Mouse (Mus musculus): ENCODE measurements around the gene Chrng. TPM values are rescaled to one million over a fixed set of nuclear protein-coding genes. Genes with fewer than 3 reads are reported as not detected.
A peak's percentile ranks its signal among the peaks of the same experiment; 100 is the strongest.

The Chrng gene
- total and polyA plus RNA-seq, 2 experiments from 2014 or later, result 0.25 TPM; not detected in 1

DNA sequence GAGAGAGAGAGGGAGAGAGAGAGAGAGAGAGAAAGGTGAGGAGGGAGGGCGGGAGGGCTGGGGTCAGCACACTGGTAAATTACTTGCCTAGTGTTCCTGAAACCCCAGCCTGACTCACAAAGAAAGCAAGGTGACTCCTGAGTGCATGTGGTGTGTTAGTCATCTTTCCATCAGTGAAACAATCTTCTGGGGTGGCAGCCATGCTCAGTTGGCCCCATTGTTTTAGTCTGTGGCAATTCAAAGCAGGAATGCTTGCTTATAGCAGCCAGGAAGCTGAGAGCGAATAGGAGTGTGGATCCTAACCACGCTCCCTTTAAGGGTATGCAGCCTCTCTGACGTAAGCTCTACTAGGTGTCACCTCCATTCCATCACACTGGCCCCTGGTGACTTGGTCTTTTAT lies 50.7 kb downstream of the Chrng start:
- Histone ChIP-seq H3K4me1 (ENCODE audit: control insufficient read depth, insufficient read depth) (no peaks in the 10 kb centered on the region), H3K4me2 (ENCODE audit: low read depth, low read length) (no peak overlapping the region), H3K27me3 (ENCODE audit: control insufficient read depth, insufficient read depth, low read length) (peaks cover 24% of the 10 kb centered on the region), H3K36me3 (replicated peaks; ENCODE audit: control insufficient read depth, insufficient read depth, low read length) (no peaks in the 10 kb centered on the region), H3K4me3 (ENCODE audit: low read depth, low read length) (no peak overlapping the region), H3K9me3 (replicated peaks; ENCODE audit: control insufficient read depth, low read length) (no peaks in the 10 kb centered on the region), H3K9ac (replicated peaks; ENCODE audit: low read depth, low read length) (no peak overlapping the region), H3K27ac (ENCODE audit: low read depth) (no peak overlapping the region)
- DNase-seq (ENCODE audit: low spot score), result no peak
- ATAC-seq (ENCODE audit: insufficient read depth, low read depth), result no peak
- WGBS, result 62% methylated on average over 4 of the region's 4 CpGs
- no peak for TF ChIP-seq CTCF (IDR thresholded peaks at IDR 0.05; ENCODE audit: low read depth)
- TF ChIP-seq EP300 (IDR thresholded peaks at IDR 0.05; ENCODE audit: low read depth), result no peak

DNA sequence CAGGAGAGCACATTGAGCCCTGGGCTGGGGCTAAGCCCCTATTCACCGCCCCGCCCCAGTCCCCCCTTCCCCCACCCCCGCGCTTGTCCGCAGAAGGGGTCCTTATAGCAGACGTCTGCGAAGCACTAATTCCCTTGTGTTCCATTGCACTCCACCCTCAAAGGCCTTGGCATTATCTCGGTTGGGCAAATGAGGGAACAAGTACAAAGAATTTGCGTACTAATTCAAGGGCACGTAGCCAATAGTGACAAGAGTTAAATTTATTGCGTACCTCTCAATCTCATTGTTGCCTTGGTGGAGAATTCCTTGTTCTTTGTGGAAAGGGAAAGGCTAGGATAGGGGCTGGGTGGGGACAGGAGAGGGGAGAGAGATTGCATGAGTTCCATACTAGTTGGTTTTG lies 53.2 kb downstream of the Chrng start:
- Histone ChIP-seq H3K4me3 (ENCODE audit: low read depth, low read length) (no peak overlapping the region), H3K4me1 (ENCODE audit: control insufficient read depth, insufficient read depth) (no peaks in the 10 kb centered on the region), H3K9ac (replicated peaks; ENCODE audit: low read depth, low read length) (no peak overlapping the region), H3K27ac (ENCODE audit: low read depth) (no peak overlapping the region), H3K4me2 (ENCODE audit: low read depth, low read length) (no peak overlapping the region), H3K36me3 (replicated peaks; ENCODE audit: control insufficient read depth, insufficient read depth, low read length) (no peaks in the 10 kb centered on the region), H3K9me3 (replicated peaks; ENCODE audit: control insufficient read depth, low read length) (no peaks in the 10 kb centered on the region), H3K27me3 (ENCODE audit: control insufficient read depth, insufficient read depth, low read length) (peaks cover 46% of the 10 kb centered on the region)
- DNase-seq (ENCODE audit: low spot score) (no peak), ATAC-seq (ENCODE audit: insufficient read depth, low read depth) (no peak)
- WGBS, result 23% methylated on average over 11 of the region's 11 CpGs
- no peak for TF ChIP-seq EP300 (IDR thresholded peaks at IDR 0.05; ENCODE audit: low read depth)
- no peak for TF ChIP-seq CTCF (IDR thresholded peaks at IDR 0.05; ENCODE audit: low read depth)

DNA sequence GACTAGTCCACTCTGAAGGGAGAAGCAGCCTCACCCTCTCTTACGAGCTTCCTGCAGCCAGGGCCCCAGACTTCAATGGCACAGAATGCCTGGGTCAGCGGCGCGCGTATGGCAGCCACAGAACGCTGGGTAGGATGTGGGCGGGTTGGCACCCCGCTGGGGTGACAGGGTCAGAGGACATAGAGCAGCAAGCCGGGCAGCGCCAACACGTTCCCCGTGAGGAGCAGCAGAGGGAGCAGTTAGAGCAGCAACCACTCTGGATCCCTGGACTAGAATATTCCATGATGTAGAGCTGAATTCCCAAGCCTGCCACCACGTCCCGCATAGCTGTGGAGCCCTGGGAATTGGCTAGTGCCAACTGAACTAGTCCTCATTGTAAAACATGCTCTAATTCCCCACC lies 54.0 kb downstream of the Chrng start:
- no peaks in the 10 kb centered on the region for H3K4me1 ChIP-seq (ENCODE audit: control insufficient read depth, insufficient read depth)
- H3K9me3 ChIP-seq (replicated peaks; ENCODE audit: control insufficient read depth, low read length), result no peaks in the 10 kb centered on the region
- no peak overlapping the region for H3K9ac ChIP-seq (replicated peaks; ENCODE audit: low read depth, low read length)
- DNase-seq (ENCODE audit: low spot score) (peak; percentile 51), ATAC-seq (ENCODE audit: insufficient read depth, low read depth) (peak; percentile 57)
- no peak overlapping the region for H3K4me3 ChIP-seq (ENCODE audit: low read depth, low read length)
- H3K36me3 ChIP-seq (replicated peaks; ENCODE audit: control insufficient read depth, insufficient read depth, low read length), result no peaks in the 10 kb centered on the region
- H3K27me3 ChIP-seq (ENCODE audit: control insufficient read depth, insufficient read depth, low read length), result peaks cover 54% of the 10 kb centered on the region
- TF ChIP-seq CTCF (IDR thresholded peaks at IDR 0.05; ENCODE audit: low read depth) (peak; percentile 45), EP300 (IDR thresholded peaks at IDR 0.05; ENCODE audit: low read depth) (no peak)
- H3K4me2 ChIP-seq (ENCODE audit: low read depth, low read length), result no peak overlapping the region
- WGBS, result 7% methylated on average over 14 of the region's 14 CpGs
- no peak overlapping the region for H3K27ac ChIP-seq (ENCODE audit: low read depth)

DNA sequence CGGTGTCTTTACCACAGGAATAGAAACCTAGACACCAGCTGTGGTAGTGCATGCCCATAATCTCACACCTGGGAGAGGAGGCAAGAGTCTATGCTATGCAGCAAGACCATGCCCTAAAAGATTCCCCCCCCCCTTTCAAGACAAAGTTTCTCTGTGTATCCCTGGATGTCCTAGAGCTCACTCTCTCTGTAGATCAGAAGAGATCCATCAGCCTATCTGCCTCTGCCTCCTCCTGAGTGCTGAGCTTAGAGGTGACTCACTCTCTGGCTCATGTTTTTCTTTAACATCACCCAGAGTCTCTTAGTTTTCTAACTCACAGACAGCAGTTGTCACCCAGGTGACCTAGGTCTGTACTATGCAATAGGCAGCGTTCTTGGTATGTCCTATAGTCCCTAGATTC lies 54.9 kb downstream of the Chrng start:
- ATAC-seq (ENCODE audit: insufficient read depth, low read depth) (no peak), DNase-seq (ENCODE audit: low spot score) (no peak)
- Histone ChIP-seq H3K9me3 (replicated peaks; ENCODE audit: control insufficient read depth, low read length) (no peaks in the 10 kb centered on the region), H3K27me3 (ENCODE audit: control insufficient read depth, insufficient read depth, low read length) (peaks cover 62% of the 10 kb centered on the region), H3K36me3 (replicated peaks; ENCODE audit: control insufficient read depth, insufficient read depth, low read length) (no peaks in the 10 kb centered on the region), H3K4me2 (ENCODE audit: low read depth, low read length) (no peak overlapping the region), H3K4me1 (ENCODE audit: control insufficient read depth, insufficient read depth) (no peaks in the 10 kb centered on the region), H3K27ac (ENCODE audit: low read depth) (no peak overlapping the region), H3K4me3 (ENCODE audit: low read depth, low read length) (no peak overlapping the region), H3K9ac (replicated peaks; ENCODE audit: low read depth, low read length) (no peak overlapping the region)
- TF ChIP-seq EP300 (IDR thresholded peaks at IDR 0.05; ENCODE audit: low read depth) (no peak), CTCF (IDR thresholded peaks at IDR 0.05; ENCODE audit: low read depth) (no peak)
- WGBS, result 76% methylated on average over 2 of the region's 2 CpGs

Other genes starting within 250 kb of the Chrng start
- not detected in 2 replicates for gene Alppl2, start 114.7 kb upstream of the Chrng start, total RNA-seq (2014; rRNA removed; ENCODE audit: low replicate concordance)
- not detected in 2 replicates for gene Alppl2, start 114.7 kb upstream of the Chrng start, polyA plus RNA-seq (2015; fragmentation: Nextera tagmentation; extraction: Ambion mirVana)
- gene Alpi, start 103.1 kb upstream of the Chrng start, total RNA-seq (2014; rRNA removed; ENCODE audit: low replicate concordance), result not detected in 2 replicates
- gene Alpi, start 103.1 kb upstream of the Chrng start, polyA plus RNA-seq (2015; fragmentation: Nextera tagmentation; extraction: Ambion mirVana), result not detected in 2 replicates
- gene Akp3, start 79.7 kb upstream of the Chrng start, total RNA-seq (2014; rRNA removed; ENCODE audit: low replicate concordance), result not detected in 2 replicates
- gene Akp3, start 79.7 kb upstream of the Chrng start, polyA plus RNA-seq (2015; fragmentation: Nextera tagmentation; extraction: Ambion mirVana), result not detected in 2 replicates
- gene Ecel1, start 48.1 kb upstream of the Chrng start, total RNA-seq (2014; rRNA removed; ENCODE audit: low replicate concordance), result 0.46 and 2.2 TPM in 2 replicates
- 0.41 and 0.55 TPM in 2 replicates for gene Ecel1, start 48.1 kb upstream of the Chrng start, polyA plus RNA-seq (2015; fragmentation: Nextera tagmentation; extraction: Ambion mirVana)
- 1.4 TPM in 1 of 2 replicates, not detected in the other for gene Prss56, start 21.3 kb upstream of the Chrng start, total RNA-seq (2014; rRNA removed; ENCODE audit: low replicate concordance)
- gene Prss56, start 21.3 kb upstream of the Chrng start, polyA plus RNA-seq (2015; fragmentation: Nextera tagmentation; extraction: Ambion mirVana), result not detected in 2 replicates
- gene Chrnd, start 14.1 kb upstream of the Chrng start, total RNA-seq (2014; rRNA removed; ENCODE audit: low replicate concordance), result 0.31 TPM in 1 of 2 replicates, not detected in the other
- not detected in 2 replicates for gene Chrnd, start 14.1 kb upstream of the Chrng start, polyA plus RNA-seq (2015; fragmentation: Nextera tagmentation; extraction: Ambion mirVana)
- gene Eif4e2, start 9.3 kb downstream of the Chrng start, total RNA-seq (2014; rRNA removed; ENCODE audit: low replicate concordance), result 54.9 and 56.2 TPM in 2 replicates
- 76.2 and 80.9 TPM in 2 replicates for gene Eif4e2, start 9.3 kb downstream of the Chrng start, polyA plus RNA-seq (2015; fragmentation: Nextera tagmentation; extraction: Ambion mirVana)
- 2.3 and 2.5 TPM in 2 replicates for gene Efhd1, start 59.7 kb downstream of the Chrng start, total RNA-seq (2014; rRNA removed; ENCODE audit: low replicate concordance)
- 0.38 and 0.60 TPM in 2 replicates for gene Efhd1, start 59.7 kb downstream of the Chrng start, polyA plus RNA-seq (2015; fragmentation: Nextera tagmentation; extraction: Ambion mirVana)
- gene Gigyf2, start 122.3 kb downstream of the Chrng start, total RNA-seq (2014; rRNA removed; ENCODE audit: low replicate concordance), result 18.7 and 29.8 TPM in 2 replicates
- 19.9 and 22.6 TPM in 2 replicates for gene Gigyf2, start 122.3 kb downstream of the Chrng start, polyA plus RNA-seq (2015; fragmentation: Nextera tagmentation; extraction: Ambion mirVana)
- gene Kcnj13, start 190.1 kb downstream of the Chrng start, total RNA-seq (2014; rRNA removed; ENCODE audit: low replicate concordance), result not detected in 2 replicates
- 0.38 and 0.83 TPM in 2 replicates for gene Kcnj13, start 190.1 kb downstream of the Chrng start, polyA plus RNA-seq (2015; fragmentation: Nextera tagmentation; extraction: Ambion mirVana)

Data from heart, postnatal 0 days (tissue).